Mouse (Mus musculus) CH12F3 (cell line): ENCODE measurements around the gene E030018B13Rik.

Experiments used
- in situ Hi-C: fragments of 300-500 bp; cut with MboI; formaldehyde crosslinking; loops from 2 replicates; pipeline ENCODE4 v1.14.3; 2020; ENCODE audit warnings: low sequenced_read_pairs

The E030018B13Rik gene

GRCm38 (mm10) chr7:63913724-63914692, 2.6 kb upstream of the E030018B13Rik start:
- in situ Hi-C loops: no loop called here

GRCm38 (mm10) chr7:63914891-63915290, 1.8 kb upstream of the E030018B13Rik start:
- in situ Hi-C loops: no loop called here

- in situ Hi-C loops: no loop called here
These were observed 1.0 kb downstream of the E030018B13Rik start for GRCm38 (mm10) chr7:63917693-63918092.

GRCm38 (mm10) chr7:63918771-63919768, 2.4 kb downstream of the E030018B13Rik start:
- in situ Hi-C loops: no loop called here

GRCm38 (mm10) chr7:63921909-63922562, 5.4 kb downstream of the E030018B13Rik start:
- in situ Hi-C loops: no loop called here

GRCm38 (mm10) chr7:63922571-63922970, 5.9 kb downstream of the E030018B13Rik start:
- in situ Hi-C loops: no loop called here

- in situ Hi-C loops: no loop called here
These were observed 6.3 kb downstream of the E030018B13Rik start for GRCm38 (mm10) chr7:63922975-63923374.

- in situ Hi-C loops: no loop called here
These were observed 7.5 kb downstream of the E030018B13Rik start for GRCm38 (mm10) chr7:63924151-63924550.

GRCm38 (mm10) chr7:63924747-63925412, 8.2 kb downstream of the E030018B13Rik start:
- in situ Hi-C loops: no loop called here

- in situ Hi-C loops: no loop called here
These were observed 9.0 kb downstream of the E030018B13Rik start for GRCm38 (mm10) chr7:63925413-63926360.

- in situ Hi-C loops: no loop called here
These were observed 9.8 kb downstream of the E030018B13Rik start for GRCm38 (mm10) chr7:63926492-63926891.

- in situ Hi-C loops: no loop called here
These were observed 10.5 kb downstream of the E030018B13Rik start for GRCm38 (mm10) chr7:63927121-63927520.

- in situ Hi-C loops: no loop called here
These were observed 12.4 kb downstream of the E030018B13Rik start for GRCm38 (mm10) chr7:63929080-63929479.

GRCm38 (mm10) chr7:63930132-63930531, 13.5 kb downstream of the E030018B13Rik start:
- in situ Hi-C loops: no loop called here

GRCm38 (mm10) chr7:63930766-63931165, 14.1 kb downstream of the E030018B13Rik start:
- in situ Hi-C loops: no loop called here

- in situ Hi-C loops: no loop called here
These were observed 15.8 kb downstream of the E030018B13Rik start for GRCm38 (mm10) chr7:63932461-63932860.

GRCm38 (mm10) chr7:63933905-63934304, 17.2 kb downstream of the E030018B13Rik start:
- in situ Hi-C loops: no loop called here

- in situ Hi-C loops: no loop called here
These were observed 17.9 kb downstream of the E030018B13Rik start for GRCm38 (mm10) chr7:63934530-63934929.

GRCm38 (mm10) chr7:63935809-63936187, 19.1 kb downstream of the E030018B13Rik start:
- in situ Hi-C loops: no loop called here
